Mouse (Mus musculus) embryonic facial prominence, embryonic 13.5 days (tissue): Measurements from ENCODE around the gene Car8. TPM values are rescaled to one million over a fixed set of nuclear protein-coding genes. Genes with fewer than 3 reads are reported as not detected.

Source experiments
- ATAC-seq: fragments of 200-750 bp; cut with Nextera tagmentation; 2 replicates; pipeline ENCODE4 v1.8.0; 2017; ENCODE audit warnings: low read depth; ENCODE audit not compliant: insufficient number of reproducible peaks, insufficient read depth, low FRiP score, low TSS enrichment
- H3K27ac ChIP-seq: fragments of 300-500 bp; sonication (generic); 2 replicates; pipeline ENCODE4 v1.5.1; 2015; ENCODE audit warnings: moderate library complexity, mild to moderate bottlenecking, inconsistent platforms
- H3K27me3 ChIP-seq: fragments of 300-500 bp; sonication (generic); 2 replicates; pipeline ENCODE4 v1.6.1; 2015; ENCODE audit warnings: mild to moderate bottlenecking, inconsistent platforms
- H3K36me3 ChIP-seq: fragments of 300-500 bp; sonication (generic); 2 replicates; pipeline ENCODE4 v1.6.1; 2015; ENCODE audit warnings: mild to moderate bottlenecking, inconsistent platforms
- H3K4me1 ChIP-seq: fragments of 300-500 bp; sonication (generic); 2 replicates; pipeline ENCODE4 v1.6.1; 2015; ENCODE audit warnings: inconsistent platforms
- H3K4me2 ChIP-seq: fragments of 300-500 bp; sonication (generic); 2 replicates; pipeline ENCODE4 v1.6.1; 2015; ENCODE audit warnings: moderate library complexity, mild to moderate bottlenecking, inconsistent platforms
- H3K4me3 ChIP-seq: fragments of 300-500 bp; sonication (generic); 2 replicates; pipeline ENCODE4 v1.5.1; 2015; ENCODE audit warnings: mild to moderate bottlenecking, inconsistent platforms
- H3K9ac ChIP-seq: fragments of 300-500 bp; sonication (generic); 2 replicates; pipeline ENCODE4 v1.6.1; 2015; ENCODE audit warnings: mild to moderate bottlenecking, inconsistent platforms
- H3K9me3 ChIP-seq: fragments of 300-500 bp; sonication (generic); 2 replicates; pipeline ENCODE4 v1.6.1; 2016; ENCODE audit warnings: inconsistent platforms
- WGBS: fragments of 180-500 bp; shearing (Covaris S2); methylation state at CpG from one replicate; pipeline ENCODE4 v1.1.7; 2015; ENCODE audit warnings: mixed read lengths; 5-methylcytosine and 5-hydroxymethylcytosine counted together
- polyA plus RNA-seq: library from polyadenylated mRNA; unstranded; fragments of >200 nt; fragmentation: Nextera tagmentation; extraction: Ambion mirVana; gene quantifications from 2 replicates; pipeline ENCODE4 v1.2.1, GENCODE M21; 2015

Gene Car8
- polyA plus RNA-seq, result 2.4 and 2.6 TPM in 2 replicates

- peak; percentile 74; the same call in 1 of the 2 replicates for ATAC-seq
- H3K4me1 ChIP-seq, result 0 out of 2 replicates have a peak, but pooled peaks cover 2% of the 10 kb centered on the region
- H3K27ac ChIP-seq, result no peak within 1 kb of the TSS
Observed at GRCm38 (mm10) chr4:8238560-8239305, at the start of gene Car8. Gene Car8 (minus strand): TSS chr4:8239041.

GRCm38 (mm10) chr4:8284934-8285333 lies 46.1 kb upstream of the Car8 start:
- H3K36me3 ChIP-seq, result no peaks in the 10 kb centered on the region
- no peaks in the 10 kb centered on the region for H3K27me3 ChIP-seq
- no peaks in the 10 kb centered on the region for H3K9me3 ChIP-seq
- WGBS, result 79% methylated on average over 1 of the region's 1 CpGs
- H3K27ac ChIP-seq, result no peak overlapping the region
- H3K4me1 ChIP-seq, result no peaks in the 10 kb centered on the region
- H3K4me3 ChIP-seq, result no peak overlapping the region
- no peak overlapping the region for H3K9ac ChIP-seq
- H3K4me2 ChIP-seq, result no peak overlapping the region
- ATAC-seq, result no peak

More at GRCm38 (mm10) chr4:8238560-8239305, at the start of gene Car8:
- peak within 1 kb of the TSS; percentile 66 for H3K4me3 ChIP-seq
- peak within 1 kb of the TSS; percentile 100 for H3K4me2 ChIP-seq
- WGBS, result 1% methylated on average over 49 of the region's 49 CpGs
- peaks cover 14% of the 10 kb centered on the region for H3K27me3 ChIP-seq
- H3K9me3 ChIP-seq, result no peaks in the 10 kb centered on the region
- no peaks in the 10 kb centered on the region for H3K36me3 ChIP-seq
- H3K9ac ChIP-seq, result peak within 1 kb of the TSS; percentile 75

- no peak overlapping the region for H3K27ac ChIP-seq
- no peak overlapping the region for H3K4me2 ChIP-seq
- H3K9me3 ChIP-seq, result no peaks in the 10 kb centered on the region
- no peak overlapping the region for H3K4me3 ChIP-seq
- no peaks in the 10 kb centered on the region for H3K4me1 ChIP-seq
- ATAC-seq, result no peak
- H3K27me3 ChIP-seq, result no peaks in the 10 kb centered on the region
- WGBS, result 88% methylated on average over 2 of the region's 2 CpGs
- no peak overlapping the region for H3K9ac ChIP-seq
- no peaks in the 10 kb centered on the region for H3K36me3 ChIP-seq
Observed at GRCm38 (mm10) chr4:8278159-8278558, 39.3 kb upstream of the Car8 start.

GRCm38 (mm10) chr4:8249805-8250204 lies 11.0 kb upstream of the Car8 start:
- Histone ChIP-seq H3K36me3 (no peaks in the 10 kb centered on the region), H3K4me1 (no peaks in the 10 kb centered on the region), H3K27ac (no peak overlapping the region), H3K4me3 (no peak overlapping the region), H3K27me3 (no peaks in the 10 kb centered on the region), H3K4me2 (no peak overlapping the region), H3K9ac (no peak overlapping the region), H3K9me3 (no peaks in the 10 kb centered on the region)
- ATAC-seq, result no peak
- 88% methylated on average over 3 of the region's 3 CpGs for WGBS

- ATAC-seq, result no peak
- Histone ChIP-seq H3K4me1 (no peaks in the 10 kb centered on the region), H3K27ac (no peak overlapping the region), H3K9ac (no peak overlapping the region), H3K4me2 (no peak overlapping the region), H3K4me3 (no peak overlapping the region), H3K27me3 (no peaks in the 10 kb centered on the region), H3K36me3 (no peaks in the 10 kb centered on the region), H3K9me3 (no peaks in the 10 kb centered on the region)
- WGBS, result 83% methylated on average over 1 of the region's 1 CpGs
Observed at GRCm38 (mm10) chr4:8245495-8246063, 6.7 kb upstream of the Car8 start.

GRCm38 (mm10) chr4:8245062-8245461 lies 6.2 kb upstream of the Car8 start:
- H3K4me2 ChIP-seq, result no peak overlapping the region
- no peaks in the 10 kb centered on the region for H3K36me3 ChIP-seq
- no peaks in the 10 kb centered on the region for H3K27me3 ChIP-seq
- H3K4me3 ChIP-seq, result no peak overlapping the region
- 90% methylated on average over 3 of the region's 3 CpGs for WGBS
- H3K4me1 ChIP-seq, result no peaks in the 10 kb centered on the region
- H3K9me3 ChIP-seq, result no peaks in the 10 kb centered on the region
- ATAC-seq, result no peak
- no peak overlapping the region for H3K27ac ChIP-seq
- H3K9ac ChIP-seq, result no peak overlapping the region

- 68% methylated on average over 11 of the region's 11 CpGs for WGBS
- Histone ChIP-seq H3K4me1 (0 out of 2 replicates have a peak, but pooled peaks cover 2% of the 10 kb centered on the region), H3K4me3 (no peak overlapping the region), H3K9ac (no peak overlapping the region), H3K27ac (no peak overlapping the region), H3K4me2 (peak overlapping the region; percentile 100; the same call in 1 of the 2 replicates), H3K27me3 (peaks cover 14% of the 10 kb centered on the region), H3K9me3 (no peaks in the 10 kb centered on the region), H3K36me3 (no peaks in the 10 kb centered on the region)
- ATAC-seq, result no peak
Observed at GRCm38 (mm10) chr4:8239699-8240098, 858 bp upstream of the Car8 start.

- Histone ChIP-seq H3K36me3 (no peaks in the 10 kb centered on the region), H3K27ac (no peak overlapping the region), H3K4me3 (peak overlapping the region; percentile 66), H3K9me3 (no peaks in the 10 kb centered on the region), H3K9ac (peak overlapping the region; percentile 75), H3K27me3 (peaks cover 14% of the 10 kb centered on the region), H3K4me1 (0 out of 2 replicates have a peak, but pooled peaks cover 2% of the 10 kb centered on the region), H3K4me2 (peak overlapping the region; percentile 100)
- no peak for ATAC-seq
- 20% methylated on average over 11 of the region's 11 CpGs for WGBS
Observed at GRCm38 (mm10) chr4:8239306-8239670, 447 bp upstream of the Car8 start.

GRCm38 (mm10) chr4:8232393-8233111 lies 6.3 kb downstream of the Car8 start:
- H3K9me3 ChIP-seq, result no peaks in the 10 kb centered on the region
- no peak overlapping the region for H3K9ac ChIP-seq
- no peak overlapping the region for H3K4me3 ChIP-seq
- no peaks in the 10 kb centered on the region for H3K4me1 ChIP-seq
- 64% methylated on average over 12 of the region's 12 CpGs for WGBS
- H3K27me3 ChIP-seq, result peaks cover 5% of the 10 kb centered on the region; the same call in 1 of the 2 replicates
- H3K4me2 ChIP-seq, result no peak overlapping the region
- ATAC-seq, result no peak
- H3K27ac ChIP-seq, result no peak overlapping the region
- no peaks in the 10 kb centered on the region for H3K36me3 ChIP-seq

- Histone ChIP-seq H3K4me2 (no peak overlapping the region), H3K36me3 (no peaks in the 10 kb centered on the region), H3K4me1 (no peaks in the 10 kb centered on the region), H3K9ac (no peak overlapping the region), H3K9me3 (no peaks in the 10 kb centered on the region), H3K4me3 (no peak overlapping the region), H3K27ac (no peak overlapping the region), H3K27me3 (no peaks in the 10 kb centered on the region)
- no peak for ATAC-seq
- WGBS, result 84% methylated on average over 5 of the region's 5 CpGs
Observed at GRCm38 (mm10) chr4:8231291-8231871, 7.5 kb downstream of the Car8 start.

- WGBS, result 61% methylated on average over 3 of the region's 3 CpGs
- no peaks in the 10 kb centered on the region for H3K4me1 ChIP-seq
- H3K27ac ChIP-seq, result no peak overlapping the region
- no peaks in the 10 kb centered on the region for H3K36me3 ChIP-seq
- H3K4me2 ChIP-seq, result no peak overlapping the region
- no peaks in the 10 kb centered on the region for H3K27me3 ChIP-seq
- ATAC-seq, result no peak
- H3K9me3 ChIP-seq, result no peaks in the 10 kb centered on the region
- no peak overlapping the region for H3K4me3 ChIP-seq
- no peak overlapping the region for H3K9ac ChIP-seq
Observed at GRCm38 (mm10) chr4:8229661-8230298, 9.1 kb downstream of the Car8 start.
